Mouse (Mus musculus): ENCODE results near the gene Znhit1.

Znhit1 gene

GRCm38 (mm10) chr5:136987934-136988271 is at the start of gene Znhit1:
Znhit1 (minus strand) TSS chr5:136988021.
- peak in 1 of 2 experiments; percentile 26 for DNase-seq

- DNase-seq, result no peak
These were observed 48.4 kb upstream of the Znhit1 start for GRCm38 (mm10) chr5:137036211-137036610.

GRCm38 (mm10) chr5:137032641-137033074 is 44.8 kb upstream of the Znhit1 start:
- peak; percentile 90 to 92 for DNase-seq

- peak in 1 of 2 experiments; percentile 56 for DNase-seq
These were observed 44.2 kb upstream of the Znhit1 start for GRCm38 (mm10) chr5:137032033-137032421.

- DNase-seq, result no peak
These were observed 43.5 kb upstream of the Znhit1 start for GRCm38 (mm10) chr5:137031076-137032032.

- no peak for DNase-seq
These were observed 42.6 kb upstream of the Znhit1 start for GRCm38 (mm10) chr5:137030416-137030810.

- peak; percentile 87 to 88 for DNase-seq
These were observed 42.0 kb upstream of the Znhit1 start for GRCm38 (mm10) chr5:137029643-137030415.

- DNase-seq, result no peak
These were observed 41.4 kb upstream of the Znhit1 start for GRCm38 (mm10) chr5:137029273-137029585.

- no peak for DNase-seq
These were observed 40.9 kb upstream of the Znhit1 start for GRCm38 (mm10) chr5:137028561-137029272.

- DNase-seq, result no peak
These were observed 38.3 kb upstream of the Znhit1 start, which contains the start of gene Vgf for GRCm38 (mm10) chr5:137026092-137026491. Vgf (plus strand) TSS chr5:137026392.

- DNase-seq, result peak; percentile 80 to 84
These were observed 37.3 kb upstream of the Znhit1 start for GRCm38 (mm10) chr5:137025132-137025531.

- DNase-seq, result no peak
These were observed 36.5 kb upstream of the Znhit1 start for GRCm38 (mm10) chr5:137024318-137024717.

GRCm38 (mm10) chr5:137015913-137016312 is 28.1 kb upstream of the Znhit1 start:
- no peak for DNase-seq

GRCm38 (mm10) chr5:137012401-137012950 is 24.7 kb upstream of the Znhit1 start:
- DNase-seq, result no peak

GRCm38 (mm10) chr5:137009988-137010387 is 22.2 kb upstream of the Znhit1 start:
- peak in 1 of 2 experiments; percentile 24 for DNase-seq

GRCm38 (mm10) chr5:137007276-137007675 is 19.5 kb upstream of the Znhit1 start:
- no peak for DNase-seq

GRCm38 (mm10) chr5:137000612-137001011 is 12.8 kb upstream of the Znhit1 start:
- no peak for DNase-seq

- DNase-seq, result no peak
These were observed 11.6 kb upstream of the Znhit1 start for GRCm38 (mm10) chr5:136999449-136999848.

GRCm38 (mm10) chr5:136989801-136990200 is 2.0 kb upstream of the Znhit1 start:
- no peak for DNase-seq

- DNase-seq, result no peak
These were observed 599 bp upstream of the Znhit1 start for GRCm38 (mm10) chr5:136988420-136988819.

- peak in 1 of 2 experiments; percentile 77 for DNase-seq
These were observed 485 bp downstream of the Znhit1 start for GRCm38 (mm10) chr5:136987138-136987933.

GRCm38 (mm10) chr5:136986695-136987137 is 1.1 kb downstream of the Znhit1 start, which contains the start of gene Plod3:
Plod3 (plus strand) TSS chr5:136987019.
- DNase-seq, result peak; percentile 93 to 97
